Mouse (Mus musculus) adipocyte (in vitro differentiated cells): ENCODE measurements around the gene Defa23.
"Not testable (repeated sequence)": the region's sequence is repeated elsewhere in the genome, so short reads cannot be mapped to it uniquely, and the experiment has no call there.

Source experiments
- DNase-seq: peaks from one replicate; pipeline ENCODE4 v3.0.0-alpha.2; 2016; ENCODE audit warnings: low spot score

The Defa23 gene

GRCm38 (mm10) chr8:21054747-21055146 is at the start of gene Defa23:
TSS of gene Defa23 (plus strand) at chr8:21055047.
- DNase-seq: not testable (repeated sequence)

- DNase-seq: no peak
Measured at GRCm38 (mm10) chr8:21006801-21007200, 48.0 kb upstream of the Defa23 start.

- not testable (repeated sequence) for DNase-seq
Measured at GRCm38 (mm10) chr8:21008578-21008977, 46.3 kb upstream of the Defa23 start.

GRCm38 (mm10) chr8:21010548-21010947 is 44.3 kb upstream of the Defa23 start:
- DNase-seq: not testable (repeated sequence)

GRCm38 (mm10) chr8:21025245-21025644 is 29.6 kb upstream of the Defa23 start, which contains the start of gene Defa21:
TSS of gene Defa21 (plus strand) at chr8:21025545.
- not testable (repeated sequence) for DNase-seq

GRCm38 (mm10) chr8:21064738-21065137 is 9.9 kb downstream of the Defa23 start, which contains the start of gene Defa35:
TSS of gene Defa35 (plus strand) at chr8:21065038.
- not testable (repeated sequence) for DNase-seq

GRCm38 (mm10) chr8:21084142-21084541 is 29.3 kb downstream of the Defa23 start, which contains the start of gene Defa25:
TSS of gene Defa25 (plus strand) at chr8:21084442.
- DNase-seq: not testable (repeated sequence)

- DNase-seq: no peak
Measured at GRCm38 (mm10) chr8:21093106-21093505, 38.3 kb downstream of the Defa23 start.

GRCm38 (mm10) chr8:21095950-21096349 is 41.1 kb downstream of the Defa23 start, which contains the start of gene Gm14851:
TSS of gene Gm14851 (minus strand) at chr8:21096050.
- DNase-seq: not testable (repeated sequence)
